Mouse (Mus musculus): Measurements from ENCODE around the gene Sept1.

DNA sequence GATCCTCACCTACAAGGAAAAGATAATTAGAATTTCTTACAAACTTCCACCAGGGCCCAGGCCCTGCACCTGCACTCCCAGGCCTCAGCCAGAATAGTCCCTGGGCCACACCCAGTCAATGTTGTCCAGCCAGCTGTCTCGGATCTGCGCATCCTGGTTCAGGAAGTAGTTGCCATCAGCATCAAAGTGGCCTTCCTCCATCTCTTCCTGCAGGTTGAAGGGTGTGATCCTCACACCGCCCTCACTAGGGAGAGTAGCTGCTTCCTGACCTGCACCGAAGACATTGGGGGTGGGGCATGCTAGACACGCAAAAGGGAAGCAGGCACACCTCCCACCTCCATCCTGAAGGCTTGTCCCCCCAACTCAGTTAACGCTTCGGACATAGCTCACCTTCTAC is 38.3 kb downstream of the Sept1 start:
- no peak for TF ChIP-seq CTCF (IDR thresholded peaks at IDR 0.05; ENCODE audit: low read depth, low read length)
- TF ChIP-seq GATA2 (IDR thresholded peaks at IDR 0.05; ENCODE audit: borderline replicate concordance, low read depth, low read length): no peak
- no peak for TF ChIP-seq GATA1 (IDR thresholded peaks at IDR 0.05; ENCODE audit: borderline replicate concordance, low read length)
- no peak for TF ChIP-seq POLR2AphosphoS5 (IDR thresholded peaks at IDR 0.05; ENCODE audit: insufficient replicate concordance, low read depth, low read length)

Measured in G1E (cell line).